Mouse (Mus musculus) T-helper 2 cell (primary cell): ENCODE data around the gene Vmn1r64.
"Not testable (repeated sequence)": the region's sequence is repeated elsewhere in the genome, so short reads cannot be mapped to it uniquely, and the experiment has no call there.

ENCODE experiments used
- in situ Hi-C: fragments of 300-600 bp; cut with MboI, MseI; formaldehyde crosslinking; loops from one replicate; pipeline ENCODE4 v1.15.1; 2025; ENCODE audit warnings: high pct_unique_total_duplicates

Gene Vmn1r64

GRCm38 (mm10) chr7:5884442-5884841 lies at the start of gene Vmn1r64:
Gene Vmn1r64, minus strand, starts transcription at chr7:5884542.
- in situ Hi-C loops = no loop called here

DNA sequence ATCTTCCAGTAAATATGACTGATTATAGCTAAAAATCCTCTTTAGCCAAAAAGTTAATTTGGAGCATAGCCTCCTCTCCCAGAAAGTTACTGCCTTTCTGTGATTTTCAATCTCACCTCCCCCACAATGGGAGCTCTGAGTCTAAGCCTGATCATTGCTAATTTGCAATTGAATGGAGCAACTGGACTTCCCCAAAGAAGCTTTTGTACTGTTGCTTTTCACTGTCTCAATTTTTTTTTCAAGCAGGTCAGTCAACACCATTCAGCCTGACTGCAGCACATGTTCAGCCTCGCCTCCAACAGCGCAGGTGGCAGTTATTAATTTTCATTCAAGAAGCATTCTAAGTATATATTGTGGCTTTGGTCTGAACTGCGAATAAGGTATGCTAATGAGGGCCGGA lies 14.9 kb upstream of the Vmn1r64 start:
- in situ Hi-C loops = no loop called here

GRCm38 (mm10) chr7:5897245-5897644 lies 12.9 kb upstream of the Vmn1r64 start:
- in situ Hi-C loops = not testable (repeated sequence)
